Mouse (Mus musculus) liver, embryonic 11.5 days (tissue): Measurements from ENCODE around the gene Hivep2. TPM values are rescaled to one million over a fixed set of nuclear protein-coding genes. Genes with fewer than 3 reads are reported as not detected.

Source experiments
- ATAC-seq: fragments of 200-750 bp; cut with Nextera tagmentation; replicated peaks from 2 replicates; pipeline ENCODE4 v1.8.0; 2017; ENCODE audit warnings: moderate number of reproducible peaks, mild to moderate bottlenecking, moderate TSS enrichment, moderate library complexity; ENCODE audit not compliant: low FRiP score
- DNase-seq: peaks from one replicate; pipeline ENCODE4 v3.0.0-alpha.2; 2017; ENCODE audit warnings: low spot score
- H3K27ac ChIP-seq: fragments of 300-500 bp; sonication (generic); 2 replicates; pipeline ENCODE4 v1.5.1; 2014; ENCODE audit warnings: mild to moderate bottlenecking, low read depth, low read length, control low read depth
- H3K27me3 ChIP-seq: fragments of 300-500 bp; sonication (generic); replicated peaks from 2 replicates; pipeline ENCODE4 v1.6.1; 2014; ENCODE audit warnings: low read length, mixed read lengths; ENCODE audit not compliant: control insufficient read depth, insufficient read depth
- H3K36me3 ChIP-seq: fragments of 300-500 bp; sonication (generic); 2 replicates; pipeline ENCODE4 v1.6.1; 2014; ENCODE audit warnings: mild to moderate bottlenecking, low read length, moderate library complexity, mixed read lengths; ENCODE audit not compliant: control insufficient read depth, insufficient read depth
- H3K4me1 ChIP-seq: fragments of 300-500 bp; sonication (generic); replicated peaks from 2 replicates; pipeline ENCODE4 v1.6.1; 2014; ENCODE audit warnings: low read length, mixed read lengths; ENCODE audit not compliant: control insufficient read depth, insufficient read depth
- H3K4me2 ChIP-seq: fragments of 300-500 bp; sonication (generic); 2 replicates; pipeline ENCODE4 v1.6.1; 2014; ENCODE audit warnings: mild to moderate bottlenecking, control low read depth, moderate library complexity
- H3K4me3 ChIP-seq: fragments of 300-500 bp; sonication (generic); 2 replicates; pipeline ENCODE4 v1.5.1; 2014; ENCODE audit warnings: low read depth, low read length, control low read depth
- H3K9ac ChIP-seq: fragments of 300-500 bp; sonication (generic); 2 replicates; pipeline ENCODE4 v1.6.1; 2014; ENCODE audit warnings: low read depth, low read length, control low read depth
- H3K9me3 ChIP-seq: fragments of 300-500 bp; sonication (generic); 2 replicates; pipeline ENCODE4 v1.6.1; 2016; ENCODE audit warnings: low read length, inconsistent platforms, mixed read lengths; ENCODE audit not compliant: control insufficient read depth
- WGBS: fragments of 180-500 bp; shearing (Covaris S2); extraction: QIAGEN DNeasy Blood & Tissue Kit; methylation state at CpG from one replicate; pipeline ENCODE4 v1.1.7; 2014; 5-methylcytosine and 5-hydroxymethylcytosine counted together
- polyA plus RNA-seq: library from polyadenylated mRNA; unstranded; fragments of >200 nt; fragmentation: Nextera tagmentation; extraction: Ambion mirVana; gene quantifications from 2 replicates; pipeline ENCODE4 v1.2.1, GENCODE M21; 2014

The Hivep2 gene
- polyA plus RNA-seq, 1 experiment from 2014 or later: 2.2 TPM

GRCm38 (mm10) chr10:14179424-14180339, 213.8 kb downstream of the Hivep2 start:
- no peak for DNase-seq
- no peaks in the 10 kb centered on the region for H3K27me3 ChIP-seq

GRCm38 (mm10) chr10:14186352-14186976, 220.6 kb downstream of the Hivep2 start:
- H3K36me3 ChIP-seq: no peaks in the 10 kb centered on the region
- H3K9ac ChIP-seq: no peak overlapping the region
- no peak overlapping the region for H3K27ac ChIP-seq
- no peaks in the 10 kb centered on the region for H3K9me3 ChIP-seq
- H3K4me2 ChIP-seq: no peak overlapping the region
- H3K27me3 ChIP-seq: no peaks in the 10 kb centered on the region
- WGBS: 45% methylated on average over 11 of the region's 11 CpGs
- H3K4me1 ChIP-seq: no peaks in the 10 kb centered on the region
- no peak overlapping the region for H3K4me3 ChIP-seq
- ATAC-seq (no peak), DNase-seq (no peak)

More at GRCm38 (mm10) chr10:14179424-14180339, 213.8 kb downstream of the Hivep2 start:
- Histone ChIP-seq H3K4me1 (no peaks in the 10 kb centered on the region), H3K4me2 (no peak overlapping the region), H3K27ac (no peak overlapping the region), H3K4me3 (no peak overlapping the region), H3K9ac (no peak overlapping the region), H3K36me3 (no peaks in the 10 kb centered on the region), H3K9me3 (no peaks in the 10 kb centered on the region)
- no peak for ATAC-seq
- 75% methylated on average over 19 of the region's 19 CpGs for WGBS

GRCm38 (mm10) chr10:14189050-14189449, 223.2 kb downstream of the Hivep2 start:
- Histone ChIP-seq H3K27ac (no peak overlapping the region), H3K4me3 (no peak overlapping the region), H3K9me3 (no peaks in the 10 kb centered on the region), H3K4me2 (no peak overlapping the region), H3K27me3 (no peaks in the 10 kb centered on the region), H3K36me3 (no peaks in the 10 kb centered on the region), H3K4me1 (no peaks in the 10 kb centered on the region), H3K9ac (no peak overlapping the region)
- WGBS: 32% methylated on average over 4 of the region's 4 CpGs
- DNase-seq: no peak
- no peak for ATAC-seq

GRCm38 (mm10) chr10:14191202-14191601, 225.3 kb downstream of the Hivep2 start:
- Histone ChIP-seq H3K4me3 (no peak overlapping the region), H3K36me3 (no peaks in the 10 kb centered on the region), H3K4me1 (no peaks in the 10 kb centered on the region), H3K27ac (no peak overlapping the region), H3K9ac (no peak overlapping the region), H3K27me3 (no peaks in the 10 kb centered on the region), H3K4me2 (no peak overlapping the region), H3K9me3 (no peaks in the 10 kb centered on the region)
- WGBS: 72% methylated on average over 10 of the region's 10 CpGs
- DNase-seq (no peak), ATAC-seq (no peak)

GRCm38 (mm10) chr10:14192156-14192555, 226.3 kb downstream of the Hivep2 start:
- no peak overlapping the region for H3K27ac ChIP-seq
- no peaks in the 10 kb centered on the region for H3K4me1 ChIP-seq
- no peak overlapping the region for H3K4me2 ChIP-seq
- WGBS: 87% methylated on average over 4 of the region's 4 CpGs
- no peaks in the 10 kb centered on the region for H3K27me3 ChIP-seq
- no peak for ATAC-seq
- H3K36me3 ChIP-seq: no peaks in the 10 kb centered on the region
- no peak overlapping the region for H3K4me3 ChIP-seq
- no peak overlapping the region for H3K9ac ChIP-seq
- H3K9me3 ChIP-seq: no peaks in the 10 kb centered on the region
- DNase-seq: no peak

GRCm38 (mm10) chr10:14193702-14194101, 227.8 kb downstream of the Hivep2 start:
- no peaks in the 10 kb centered on the region for H3K36me3 ChIP-seq
- WGBS: 69% methylated on average over 4 of the region's 4 CpGs
- ATAC-seq (no peak), DNase-seq (no peak)
- no peak overlapping the region for H3K4me3 ChIP-seq
- no peak overlapping the region for H3K9ac ChIP-seq
- no peaks in the 10 kb centered on the region for H3K9me3 ChIP-seq
- no peaks in the 10 kb centered on the region for H3K4me1 ChIP-seq
- H3K4me2 ChIP-seq: no peak overlapping the region
- no peak overlapping the region for H3K27ac ChIP-seq
- no peaks in the 10 kb centered on the region for H3K27me3 ChIP-seq

- no peak overlapping the region for H3K27ac ChIP-seq
- H3K4me1 ChIP-seq: no peaks in the 10 kb centered on the region
- H3K27me3 ChIP-seq: no peaks in the 10 kb centered on the region
- H3K36me3 ChIP-seq: no peaks in the 10 kb centered on the region
- no peak overlapping the region for H3K4me2 ChIP-seq
- no peak for ATAC-seq
- 79% methylated on average over 17 of the region's 17 CpGs for WGBS
- no peak overlapping the region for H3K9ac ChIP-seq
- no peak for DNase-seq
- H3K9me3 ChIP-seq: no peaks in the 10 kb centered on the region
- no peak overlapping the region for H3K4me3 ChIP-seq
These were observed 230.1 kb downstream of the Hivep2 start for GRCm38 (mm10) chr10:14195778-14196650.

GRCm38 (mm10) chr10:14196785-14197184, 230.9 kb downstream of the Hivep2 start:
- Histone ChIP-seq H3K36me3 (no peaks in the 10 kb centered on the region), H3K4me2 (no peak overlapping the region), H3K9ac (no peak overlapping the region), H3K27ac (no peak overlapping the region), H3K27me3 (no peaks in the 10 kb centered on the region), H3K4me1 (no peaks in the 10 kb centered on the region), H3K9me3 (no peaks in the 10 kb centered on the region), H3K4me3 (no peak overlapping the region)
- ATAC-seq: no peak
- no peak for DNase-seq
- WGBS: 82% methylated on average over 7 of the region's 7 CpGs
